Mouse (Mus musculus) heart, adult 18-20 months (tissue): ENCODE results near the gene Olfr263. TPM values are rescaled to one million over a fixed set of nuclear protein-coding genes. Genes with fewer than 3 reads are reported as not detected.

Experiments used
- total RNA-seq, 2 experiments: library from RNA; stranded (reverse); gene quantifications; 2 replicates each; pipeline ENCODE4 v1.2.3; 2021

Gene Olfr263
- total RNA-seq, 2 experiments from 2014 or later, result not detected

Other genes with a start within 250 kb of the Olfr263 start
- gene Olfr1370, start 54.7 kb upstream of the Olfr263 start, total RNA-seq, result not detected
- gene Olfr1369-ps1, start 18.2 kb upstream of the Olfr263 start, total RNA-seq, result not detected
- gene Olfr1368, start 16.2 kb downstream of the Olfr263 start, total RNA-seq, result not detected
- gene Trim27, start 49.8 kb downstream of the Olfr263 start, total RNA-seq, result 10 to 100 TPM; 20.5 to 21.4 TPM
- not detected for gene Gpx5, start 163.1 kb downstream of the Olfr263 start, total RNA-seq
- not detected for gene Gpx6, start 182.5 kb downstream of the Olfr263 start, total RNA-seq
- gene Olfr1367, start 217.3 kb downstream of the Olfr263 start, total RNA-seq, result not detected
- 1 to 10 TPM; 5.5 to 5.9 TPM for gene Zscan12, start 233.2 kb downstream of the Olfr263 start, total RNA-seq